Mouse (Mus musculus) megakaryocyte, embryonic 14.5 days (primary cell): ENCODE measurements around the gene Fam227a.

Source experiments
- FLI1 ChIP-seq: IDR thresholded peaks from 2 replicates; pipeline ENCODE4 v1.6.1; 2012; ENCODE audit warnings: low read length, inconsistent platforms, mixed read lengths
- GATA1 ChIP-seq: IDR thresholded peaks from 3 replicates; pipeline ENCODE4 v1.6.1; 2012; ENCODE audit warnings: mixed read lengths, low read length, inconsistent platforms, borderline replicate concordance

- TF ChIP-seq GATA1 (no peak), FLI1 (no peak)
These were observed 7.3 kb downstream of the Fam227a start for GRCm38 (mm10) chr15:79651481-79651880.
